Mouse (Mus musculus) thymus, adult 2 months (tissue): ENCODE measurements at regions not wholly inside any gene's neighbourhood (a gene's known extent, or its start where the extent isn't known, plus 50 kb on each side); places are given as distances from the start of the nearest gene placed in this dataset.

Experiments used
- CTCF ChIP-seq: fragments of 200-500 bp; IDR thresholded peaks from 2 replicates; pipeline ENCODE4 v1.5.1; 2012; ENCODE audit warnings: mild to moderate bottlenecking, control low read depth, low read length, moderate library complexity, borderline replicate concordance; ENCODE audit not compliant: control insufficient read depth, poor library complexity, insufficient read depth; ENCODE audit errors: extremely low read depth
- POLR2A ChIP-seq: fragments of 200-500 bp; IDR thresholded peaks from 2 replicates; pipeline ENCODE4 v1.6.1; 2012; ENCODE audit warnings: mild to moderate bottlenecking, low read length, control low read depth, moderate library complexity; ENCODE audit not compliant: control insufficient read depth, poor library complexity, insufficient read depth; ENCODE audit errors: extremely low read depth

GRCm38 (mm10) chr6:12259629-12260028 lies 352.0 kb downstream of the Phf14 start:
- TF ChIP-seq CTCF (no peak), POLR2A (no peak)
